Mouse (Mus musculus) liver, embryonic 16.5 days (tissue): Measurements from ENCODE around the gene Gm20716. TPM values are rescaled to one million over a fixed set of nuclear protein-coding genes. Genes with fewer than 3 reads are reported as not detected.

Source experiments
- ATAC-seq: fragments of 200-750 bp; cut with Nextera tagmentation; 2 replicates; pipeline ENCODE4 v1.8.0; 2017; ENCODE audit warnings: low read depth, mild to moderate bottlenecking, moderate number of reproducible peaks, moderate library complexity
- H3K27ac ChIP-seq: fragments of 300-500 bp; sonication (generic); 2 replicates; pipeline ENCODE4 v1.5.1; 2014; ENCODE audit warnings: mild to moderate bottlenecking, low read length
- H3K27me3 ChIP-seq: fragments of 300-500 bp; sonication (generic); 2 replicates; pipeline ENCODE4 v1.6.1; 2014; ENCODE audit warnings: low read depth, low read length, mixed read lengths; ENCODE audit not compliant: control insufficient read depth, insufficient read depth
- H3K36me3 ChIP-seq: fragments of 300-500 bp; sonication (generic); 2 replicates; pipeline ENCODE4 v1.6.1; 2014; ENCODE audit warnings: mild to moderate bottlenecking; ENCODE audit not compliant: control insufficient read depth, insufficient read depth
- H3K4me1 ChIP-seq: fragments of 300-500 bp; sonication (generic); 2 replicates; pipeline ENCODE4 v1.6.1; 2014; ENCODE audit warnings: low read depth, low read length, mixed read lengths; ENCODE audit not compliant: control insufficient read depth
- H3K4me2 ChIP-seq: fragments of 300-500 bp; sonication (generic); 2 replicates; pipeline ENCODE4 v1.6.1; 2014; ENCODE audit warnings: low read depth, low read length, mixed read lengths
- H3K4me3 ChIP-seq: fragments of 300-500 bp; sonication (generic); 2 replicates; pipeline ENCODE4 v1.5.1; 2014; ENCODE audit warnings: low read depth, mild to moderate bottlenecking, low read length
- H3K9ac ChIP-seq: fragments of 300-500 bp; sonication (generic); 2 replicates; pipeline ENCODE4 v1.6.1; 2014; ENCODE audit warnings: low read depth, low read length
- H3K9me3 ChIP-seq: fragments of 300-500 bp; sonication (generic); replicated peaks from 2 replicates; pipeline ENCODE4 v1.6.1; 2016; ENCODE audit warnings: low read length; ENCODE audit not compliant: control insufficient read depth
- WGBS: fragments of 180-500 bp; shearing (Covaris S2); extraction: QIAGEN DNeasy Blood & Tissue Kit; methylation state at CpG from one replicate; pipeline ENCODE4 v1.1.7; 2014; ENCODE audit not compliant: insufficient replicate concordance; 5-methylcytosine and 5-hydroxymethylcytosine counted together
- polyA plus RNA-seq: library from polyadenylated mRNA; unstranded; fragments of >200 nt; fragmentation: Nextera tagmentation; extraction: Ambion mirVana; gene quantifications from 2 replicates; pipeline ENCODE4 v1.2.1, GENCODE M21; 2015

The Gm20716 gene
- polyA plus RNA-seq, 1 experiment from 2014 or later: 3.8 TPM

- H3K4me2 ChIP-seq: no peak overlapping the region
- ATAC-seq: no peak
- no peak overlapping the region for H3K4me3 ChIP-seq
- H3K27me3 ChIP-seq: no peaks in the 10 kb centered on the region
- no peak overlapping the region for H3K27ac ChIP-seq
- H3K9ac ChIP-seq: no peak overlapping the region
- H3K9me3 ChIP-seq: no peaks in the 10 kb centered on the region
- H3K36me3 ChIP-seq: peaks cover 3% of the 10 kb centered on the region; the same call in 1 of the 2 replicates
- WGBS: 72% methylated on average over 5 of the region's 5 CpGs
- H3K4me1 ChIP-seq: peaks cover 22% of the 10 kb centered on the region
These were observed 3.1 kb upstream of the Gm20716 start for GRCm38 (mm10) chr2:168233286-168233685.

DNA sequence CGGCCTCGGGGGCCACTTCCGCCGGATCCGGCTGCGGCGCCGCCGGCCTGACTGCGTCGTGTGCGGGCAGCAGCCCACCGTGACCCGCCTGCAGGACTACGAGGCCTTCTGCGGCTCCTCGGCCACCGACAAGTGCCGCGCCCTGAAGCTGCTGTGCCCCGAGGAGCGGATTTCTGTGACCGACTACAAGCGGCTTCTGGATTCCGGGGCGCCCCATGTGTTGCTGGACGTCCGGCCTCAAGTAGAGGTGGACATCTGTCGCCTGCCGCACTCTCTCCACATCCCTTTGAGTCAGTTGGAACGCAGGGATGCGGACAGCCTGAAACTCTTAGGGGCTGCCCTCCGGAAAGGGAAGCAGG, 1.3 kb upstream of the Gm20716 start:
- ATAC-seq: no peak
- Histone ChIP-seq H3K4me3 (peak overlapping the region; percentile 99), H3K27me3 (no peaks in the 10 kb centered on the region), H3K4me1 (peaks cover 27% of the 10 kb centered on the region), H3K27ac (no peak overlapping the region), H3K36me3 (peaks cover 7% of the 10 kb centered on the region), H3K9me3 (no peaks in the 10 kb centered on the region), H3K4me2 (peak overlapping the region; percentile 99), H3K9ac (peak overlapping the region; percentile 92)
- 56% methylated on average over 33 of the region's 33 CpGs for WGBS

DNA sequence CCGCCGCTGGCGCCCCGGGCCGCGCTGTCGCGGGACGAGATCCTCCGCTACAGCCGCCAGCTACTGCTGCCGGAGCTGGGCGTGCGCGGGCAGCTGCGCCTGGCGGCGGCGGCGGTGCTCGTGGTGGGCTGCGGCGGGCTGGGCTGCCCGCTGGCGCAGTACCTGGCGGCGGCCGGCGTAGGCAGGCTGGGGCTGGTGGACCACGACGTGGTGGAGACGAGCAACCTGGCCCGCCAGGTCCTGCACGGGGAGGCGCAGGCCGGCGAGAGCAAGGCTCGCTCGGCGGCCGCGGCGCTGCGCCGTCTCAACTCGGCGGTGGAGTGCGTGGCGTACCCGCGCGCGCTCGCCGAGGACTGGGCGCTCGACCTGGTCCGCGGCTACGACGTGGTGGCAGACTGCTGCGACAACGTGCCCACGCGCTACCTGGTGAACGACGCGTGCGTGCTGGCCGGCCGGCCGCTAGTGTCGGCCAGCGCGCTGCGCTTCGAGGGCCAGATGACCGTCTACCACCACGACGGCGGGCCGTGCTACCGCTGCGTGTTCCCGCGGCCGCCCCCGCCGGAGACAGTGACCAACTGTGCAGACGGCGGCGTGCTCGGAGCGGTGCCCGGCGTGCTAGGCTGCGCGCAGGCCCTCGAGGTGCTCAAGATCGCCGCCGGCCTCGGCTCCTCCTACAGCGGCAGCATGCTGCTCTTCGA, 758 bp upstream of the Gm20716 start:
- Histone ChIP-seq H3K4me1 (peaks cover 27% of the 10 kb centered on the region), H3K9me3 (no peaks in the 10 kb centered on the region), H3K36me3 (peaks cover 10% of the 10 kb centered on the region), H3K9ac (peak overlapping the region; percentile 92), H3K4me2 (peak overlapping the region; percentile 99), H3K27ac (peak overlapping the region; percentile 93), H3K4me3 (peak overlapping the region; percentile 99), H3K27me3 (no peaks in the 10 kb centered on the region)
- WGBS: 2% methylated on average over 104 of the region's 105 CpGs
- ATAC-seq: peak; percentile 48

GRCm38 (mm10) chr2:168229116-168230025, 793 bp downstream of the Gm20716 start:
- Histone ChIP-seq H3K9me3 (no peaks in the 10 kb centered on the region), H3K4me2 (peak overlapping the region; percentile 99), H3K36me3 (peaks cover 24% of the 10 kb centered on the region), H3K27me3 (no peaks in the 10 kb centered on the region), H3K9ac (peak overlapping the region; percentile 92), H3K4me1 (peaks cover 27% of the 10 kb centered on the region), H3K27ac (peak overlapping the region; percentile 93), H3K4me3 (peak overlapping the region; percentile 99)
- 10% methylated on average over 41 of the region's 41 CpGs for WGBS
- ATAC-seq: peak; percentile 55

GRCm38 (mm10) chr2:168223326-168223725, 6.8 kb downstream of the Gm20716 start:
- no peak overlapping the region for H3K9ac ChIP-seq
- no peak overlapping the region for H3K4me3 ChIP-seq
- WGBS: 88% methylated on average over 6 of the region's 6 CpGs
- no peak for ATAC-seq
- no peak overlapping the region for H3K27ac ChIP-seq
- peaks cover 63% of the 10 kb centered on the region for H3K36me3 ChIP-seq
- no peak overlapping the region for H3K4me2 ChIP-seq
- no peaks in the 10 kb centered on the region for H3K9me3 ChIP-seq
- peaks cover 5% of the 10 kb centered on the region for H3K4me1 ChIP-seq
- no peaks in the 10 kb centered on the region for H3K27me3 ChIP-seq

DNA sequence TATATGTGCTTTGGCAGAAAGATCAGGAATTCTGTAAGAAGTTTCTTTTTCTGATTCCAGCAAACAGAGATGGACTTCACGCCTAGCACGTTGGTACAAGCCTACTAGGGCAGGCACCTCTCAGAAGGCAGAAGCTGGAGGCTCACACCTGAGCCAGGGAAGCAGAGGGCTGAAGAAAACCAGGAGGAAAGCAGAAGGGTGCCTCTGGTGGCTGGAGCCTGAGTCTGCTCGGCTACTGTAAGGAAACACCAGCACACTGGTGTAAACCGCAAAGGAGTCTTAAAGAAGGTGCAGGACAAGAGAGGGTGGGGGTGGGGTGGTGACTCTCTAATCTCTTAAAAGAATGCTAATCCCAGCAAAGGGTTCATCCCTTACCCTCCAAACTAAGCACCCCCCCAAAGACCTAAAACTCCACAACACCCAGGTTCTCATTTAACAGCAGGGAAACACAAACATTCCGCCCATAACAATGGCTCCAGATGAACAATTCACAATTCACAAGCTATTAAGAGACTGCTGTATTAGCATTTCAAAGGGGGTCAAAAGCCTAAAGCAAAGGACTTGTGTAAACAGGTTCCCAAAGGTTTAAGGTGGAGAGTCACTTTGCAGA, 16.3 kb downstream of the Gm20716 start:
- H3K4me3 ChIP-seq: no peak overlapping the region
- no peak overlapping the region for H3K9ac ChIP-seq
- H3K27me3 ChIP-seq: no peaks in the 10 kb centered on the region
- no peaks in the 10 kb centered on the region for H3K9me3 ChIP-seq
- no peak overlapping the region for H3K27ac ChIP-seq
- peaks cover 54% of the 10 kb centered on the region for H3K36me3 ChIP-seq
- H3K4me2 ChIP-seq: no peak overlapping the region
- WGBS: 59% methylated on average over 5 of the region's 5 CpGs
- ATAC-seq: no peak
- H3K4me1 ChIP-seq: no peaks in the 10 kb centered on the region

DNA sequence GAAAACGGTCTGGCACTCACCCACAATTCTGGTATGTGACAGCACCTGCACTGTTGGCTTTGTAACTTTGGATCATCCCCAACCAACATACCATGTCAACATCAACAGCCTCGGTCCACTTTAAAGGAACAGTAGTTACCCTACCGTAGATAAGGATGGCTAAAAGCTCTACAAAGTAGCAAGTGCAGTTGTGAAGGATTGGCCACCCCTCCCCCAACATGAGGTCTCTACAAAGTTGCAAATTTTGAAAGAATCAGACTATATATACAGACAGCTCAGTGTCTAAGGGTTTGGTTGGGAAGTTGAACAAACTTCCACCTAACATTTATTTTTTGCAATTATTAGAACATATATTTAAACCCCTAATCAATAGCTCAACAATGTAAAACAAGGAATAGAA, 22.3 kb downstream of the Gm20716 start:
- Histone ChIP-seq H3K27ac (peak overlapping the region; percentile 95), H3K27me3 (no peaks in the 10 kb centered on the region), H3K4me1 (peaks cover 26% of the 10 kb centered on the region), H3K9ac (no peak overlapping the region), H3K9me3 (no peaks in the 10 kb centered on the region), H3K4me3 (no peak overlapping the region), H3K36me3 (peaks cover 31% of the 10 kb centered on the region), H3K4me2 (peak overlapping the region; percentile 90; the same call in 1 of the 2 replicates)
- ATAC-seq: no peak
- 77% methylated on average over 3 of the region's 3 CpGs for WGBS

- no peaks in the 10 kb centered on the region for H3K27me3 ChIP-seq
- under 1% methylated on average over 57 of the region's 89 CpGs for WGBS
These were observed 23.2 kb downstream of the Gm20716 start, which contains the start of gene Adnp for GRCm38 (mm10) chr2:168206725-168207644. TSS of gene Adnp (minus strand) at chr2:168207112.

More at GRCm38 (mm10) chr2:168206725-168207644, 23.2 kb downstream of the Gm20716 start, which contains the start of gene Adnp:
- ATAC-seq: peak; percentile 83
- no peaks in the 10 kb centered on the region for H3K9me3 ChIP-seq
- peak within 1 kb of the TSS; percentile 95 for H3K27ac ChIP-seq
- peaks cover 26% of the 10 kb centered on the region for H3K4me1 ChIP-seq
- peak within 1 kb of the TSS; percentile 90 for H3K4me2 ChIP-seq
- H3K36me3 ChIP-seq: peaks cover 23% of the 10 kb centered on the region
- H3K9ac ChIP-seq: peak within 1 kb of the TSS; percentile 98
- peak within 1 kb of the TSS; percentile 92 for H3K4me3 ChIP-seq
